Mouse (Mus musculus) embryo, embryonic 10 days (tissue): Measurements from ENCODE around the gene Cotl1.
"Not testable (repeated sequence)": the region's sequence is repeated elsewhere in the genome, so short reads cannot be mapped to it uniquely, and the experiment has no call there.

ENCODE experiments used
- DNase-seq: peaks from one replicate; pipeline ENCODE4 v3.0.0-alpha.2; 2015; ENCODE audit warnings: low spot score

Gene Cotl1

DNA sequence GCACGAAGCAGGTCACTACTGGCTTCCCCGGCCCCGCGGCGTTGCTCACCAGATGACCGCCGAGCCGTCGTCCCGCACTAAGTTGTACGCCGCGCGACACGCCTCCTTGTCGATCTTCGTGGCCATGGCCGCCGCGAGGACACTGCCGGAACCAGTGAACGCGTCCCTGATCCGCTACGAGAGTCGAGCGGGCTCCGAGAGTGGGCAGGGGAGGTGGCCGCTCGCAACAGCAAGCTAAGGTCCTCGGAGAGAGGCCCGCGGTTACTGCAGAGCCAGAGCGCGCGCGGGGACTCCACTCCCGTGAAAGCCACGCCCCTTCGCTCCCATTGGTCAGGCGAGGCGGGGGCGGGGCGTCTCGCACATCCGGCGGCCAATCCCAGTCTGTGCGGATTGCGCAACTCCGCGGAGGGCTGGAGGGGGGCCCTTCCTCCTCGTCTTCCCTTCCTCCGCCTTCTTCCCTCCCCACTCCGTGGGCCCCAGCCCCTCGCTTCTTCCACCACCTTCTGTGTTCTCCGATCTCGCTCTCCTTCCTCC lies at the start of gene Cotl1:
TSS of gene Cotl1 (minus strand) at position 270 of the 534 bp plus-strand sequence.
- DNase-seq, result peak; percentile 97

DNA sequence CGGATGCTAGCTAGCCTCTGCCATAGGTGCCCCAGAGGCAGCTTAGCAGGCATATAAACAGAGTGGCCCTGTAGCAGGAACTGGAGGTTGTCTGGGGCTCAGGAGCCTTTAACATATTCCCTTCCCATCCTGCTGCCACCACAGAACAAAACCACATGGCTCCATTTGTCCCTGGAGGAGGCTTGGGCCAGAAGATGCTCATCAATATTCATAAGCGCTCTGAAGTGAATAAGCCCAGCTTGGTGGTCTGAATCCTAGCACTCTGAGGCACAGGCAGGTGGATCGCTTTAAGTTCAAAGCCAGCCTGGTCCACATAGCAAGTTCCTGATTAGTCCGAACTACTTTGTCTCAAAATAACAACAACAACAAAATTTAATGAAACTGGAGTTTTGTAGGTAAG lies 47.7 kb upstream of the Cotl1 start:
- DNase-seq, result no peak

DNA sequence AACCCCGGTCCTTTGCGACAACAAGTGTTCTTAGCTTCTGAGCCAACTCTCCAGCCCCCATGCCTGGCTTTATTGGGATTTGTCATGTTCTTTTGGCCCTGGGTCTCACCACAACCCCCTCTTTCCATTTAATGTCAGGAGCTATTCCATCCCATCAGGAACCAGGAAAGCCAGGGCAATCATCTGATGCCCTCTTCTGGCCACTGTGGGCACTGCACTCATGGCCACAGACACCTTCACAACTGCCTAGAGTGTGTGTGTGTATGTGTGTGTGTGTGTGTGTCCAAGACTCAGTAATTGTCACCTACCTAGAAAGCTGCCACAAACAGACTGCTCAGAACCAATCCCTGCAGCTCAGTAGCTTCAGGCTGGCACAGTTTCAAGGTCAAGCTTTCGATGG lies 46.8 kb upstream of the Cotl1 start:
- DNase-seq, result peak; percentile 68

DNA sequence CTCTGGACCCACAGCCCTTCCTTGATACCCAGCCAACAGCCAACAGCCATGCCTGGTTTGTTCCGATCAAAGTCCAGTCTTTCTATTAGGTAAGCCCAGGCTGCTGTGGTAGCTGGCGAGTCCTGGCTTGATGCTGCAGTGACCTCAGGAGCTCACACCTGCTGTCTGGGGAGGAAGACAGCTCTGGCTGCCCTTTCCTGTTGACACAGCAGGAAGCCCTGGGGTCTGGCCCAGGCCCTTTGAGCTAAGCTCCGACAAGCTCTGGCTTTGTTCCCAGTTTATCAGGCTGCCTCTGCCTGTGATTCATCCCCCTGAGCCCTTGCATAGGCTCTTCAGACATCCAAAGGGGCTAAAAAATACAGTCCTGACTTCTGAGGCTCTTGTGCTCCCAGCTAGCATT lies 45.3 kb upstream of the Cotl1 start:
- DNase-seq, result peak; percentile 43

GRCm38 (mm10) chr8:119883281-119883680 lies 42.9 kb upstream of the Cotl1 start:
- DNase-seq, result no peak

GRCm38 (mm10) chr8:119881917-119882316 lies 41.6 kb upstream of the Cotl1 start:
- no peak for DNase-seq

GRCm38 (mm10) chr8:119881301-119881700 lies 41.0 kb upstream of the Cotl1 start:
- DNase-seq, result no peak

GRCm38 (mm10) chr8:119873181-119873580 lies 32.8 kb upstream of the Cotl1 start:
- no peak for DNase-seq

DNA sequence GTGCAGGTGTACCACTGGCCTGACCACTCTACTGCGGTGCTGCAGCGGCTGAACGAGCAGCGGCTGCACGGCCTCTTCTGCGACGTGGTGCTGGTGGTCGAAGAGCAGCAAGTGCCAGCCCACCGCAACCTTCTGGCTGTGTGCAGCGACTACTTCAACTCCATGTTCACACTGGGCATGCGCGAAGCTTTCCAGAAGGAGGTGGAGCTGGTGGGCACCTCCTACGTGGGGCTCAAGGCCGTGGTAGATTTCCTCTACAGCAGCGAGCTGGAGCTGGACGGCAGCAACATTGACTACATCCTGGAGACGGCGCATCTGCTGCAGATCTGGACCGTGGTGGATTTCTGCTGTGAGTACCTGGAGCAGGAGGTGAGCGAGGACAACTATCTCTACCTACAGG lies 29.3 kb upstream of the Cotl1 start:
- peak; percentile 38 for DNase-seq

- no peak for DNase-seq
Observed at GRCm38 (mm10) chr8:119862749-119863148, 22.4 kb upstream of the Cotl1 start.

DNA sequence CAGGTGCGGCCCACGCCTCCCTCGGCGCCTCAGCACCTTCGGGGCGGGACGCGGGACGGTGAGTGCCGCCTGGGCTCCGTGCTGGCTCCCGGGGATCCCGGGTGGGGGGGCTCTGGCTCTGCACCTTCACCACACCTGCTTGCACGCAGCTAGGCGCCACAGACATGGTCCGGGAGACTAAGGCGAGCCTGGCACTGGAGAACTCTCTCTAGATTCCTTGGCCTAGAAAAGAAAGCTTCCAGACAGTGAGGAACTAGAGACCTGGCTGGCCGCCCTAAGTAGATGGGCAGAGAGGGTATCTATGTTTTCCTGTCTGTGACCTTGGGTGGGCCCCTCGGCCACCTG lies 22.0 kb upstream of the Cotl1 start:
- no peak for DNase-seq

- DNase-seq, result peak; percentile 97
Observed at GRCm38 (mm10) chr8:119861706-119862389, 21.5 kb upstream of the Cotl1 start, which contains the start of gene Klhl36. Gene Klhl36 (plus strand): TSS chr8:119862266.

DNA sequence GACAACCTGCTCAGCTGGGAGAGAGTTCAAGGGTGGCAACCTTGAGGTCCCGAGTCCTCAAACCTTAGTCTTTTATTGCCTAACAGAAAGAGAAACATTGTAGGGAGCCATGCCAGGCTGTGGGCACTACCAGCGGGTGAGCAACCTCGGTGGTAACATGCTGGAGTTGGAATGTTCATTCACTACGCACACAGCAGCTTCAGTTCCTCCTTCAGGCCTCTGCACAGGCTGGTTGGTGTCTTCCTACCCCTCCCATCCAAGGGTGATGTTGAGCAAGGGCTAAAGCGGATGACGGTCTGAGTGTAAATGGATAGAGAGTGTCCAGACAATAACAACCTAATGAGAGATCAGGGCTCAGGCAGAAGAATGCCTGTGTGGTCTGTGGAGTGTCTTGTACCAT lies 17.4 kb upstream of the Cotl1 start:
- DNase-seq, result no peak

DNA sequence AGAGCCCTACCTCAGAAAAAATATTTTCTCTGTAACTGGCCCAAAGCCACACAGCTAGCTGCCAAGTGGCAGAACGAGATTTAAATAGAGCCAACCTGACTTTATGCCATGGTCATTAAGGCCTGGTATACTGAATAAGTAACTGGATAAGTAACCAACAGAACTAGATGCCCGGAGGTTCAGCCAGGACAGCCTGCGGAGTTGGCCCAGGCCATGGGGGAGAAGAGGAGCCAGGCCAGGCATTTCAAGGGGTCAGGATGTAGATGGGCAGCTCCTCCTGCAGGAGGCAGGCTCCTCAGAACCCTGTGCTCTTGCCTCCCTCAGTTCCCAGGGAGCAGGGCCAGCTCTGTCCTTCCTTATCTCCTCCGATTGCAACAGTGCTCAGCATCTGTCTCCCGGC lies 15.3 kb upstream of the Cotl1 start:
- no peak for DNase-seq

- DNase-seq, result peak; percentile 50
Observed at GRCm38 (mm10) chr8:119854035-119854434, 13.7 kb upstream of the Cotl1 start.

GRCm38 (mm10) chr8:119853521-119853920 lies 13.2 kb upstream of the Cotl1 start:
- DNase-seq, result no peak

DNA sequence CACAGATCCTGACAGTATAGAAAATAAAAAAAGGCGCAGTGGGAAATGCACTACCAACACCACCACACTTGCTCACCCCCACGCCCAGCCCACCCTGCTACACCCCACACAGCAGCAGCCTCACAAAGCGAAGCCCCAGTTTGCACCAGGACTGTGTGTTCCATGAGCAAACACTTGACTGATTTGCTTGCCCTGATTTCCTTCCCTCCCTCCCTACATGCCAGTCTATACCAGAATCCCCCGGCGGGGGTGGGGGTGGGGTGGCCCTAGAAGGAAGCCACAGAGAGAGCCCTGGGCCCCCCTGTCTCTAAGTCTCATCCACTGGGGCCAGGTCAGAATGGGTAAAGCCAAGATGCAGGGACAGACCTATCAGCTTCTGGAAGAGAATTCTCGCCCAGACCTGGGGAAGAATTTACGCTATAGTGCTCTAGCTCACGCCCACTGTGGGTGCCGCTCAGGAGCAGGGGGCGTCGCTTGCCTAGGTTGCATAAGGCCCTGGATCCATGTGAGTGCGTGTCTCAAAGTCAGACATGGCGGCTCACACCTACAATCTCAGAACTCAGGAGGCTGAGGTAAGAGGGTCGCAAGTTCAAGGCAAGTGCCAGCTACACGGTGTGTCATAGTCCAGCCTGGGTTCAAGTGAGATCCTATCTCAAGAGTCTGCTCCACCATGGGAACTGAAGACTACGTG lies 7.0 kb upstream of the Cotl1 start:
- no peak for DNase-seq

- DNase-seq, result not testable (repeated sequence)
Observed at GRCm38 (mm10) chr8:119845741-119846140, 5.4 kb upstream of the Cotl1 start.

DNA sequence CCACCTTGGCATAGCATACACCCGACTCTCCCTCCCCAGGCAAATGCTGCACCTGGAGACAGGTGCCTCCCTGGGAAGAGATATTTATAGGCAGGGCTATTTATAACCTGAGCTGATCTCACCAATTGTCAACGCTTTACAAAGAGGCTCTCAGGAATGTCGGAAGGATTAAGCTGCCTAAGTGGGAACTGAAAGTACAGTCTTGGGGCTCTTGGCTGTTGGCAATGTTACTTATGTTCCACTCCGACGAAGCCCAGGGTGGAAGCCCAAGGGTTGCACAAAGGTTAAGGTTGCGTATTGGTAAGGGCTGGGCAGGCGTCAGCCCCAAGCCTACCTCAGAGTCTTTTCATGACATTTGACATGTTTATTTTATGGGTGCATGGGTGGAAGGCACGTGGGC lies 4.2 kb upstream of the Cotl1 start:
- DNase-seq, result no peak

GRCm38 (mm10) chr8:119843444-119843843 lies 3.1 kb upstream of the Cotl1 start:
- DNase-seq, result peak; percentile 85

DNA sequence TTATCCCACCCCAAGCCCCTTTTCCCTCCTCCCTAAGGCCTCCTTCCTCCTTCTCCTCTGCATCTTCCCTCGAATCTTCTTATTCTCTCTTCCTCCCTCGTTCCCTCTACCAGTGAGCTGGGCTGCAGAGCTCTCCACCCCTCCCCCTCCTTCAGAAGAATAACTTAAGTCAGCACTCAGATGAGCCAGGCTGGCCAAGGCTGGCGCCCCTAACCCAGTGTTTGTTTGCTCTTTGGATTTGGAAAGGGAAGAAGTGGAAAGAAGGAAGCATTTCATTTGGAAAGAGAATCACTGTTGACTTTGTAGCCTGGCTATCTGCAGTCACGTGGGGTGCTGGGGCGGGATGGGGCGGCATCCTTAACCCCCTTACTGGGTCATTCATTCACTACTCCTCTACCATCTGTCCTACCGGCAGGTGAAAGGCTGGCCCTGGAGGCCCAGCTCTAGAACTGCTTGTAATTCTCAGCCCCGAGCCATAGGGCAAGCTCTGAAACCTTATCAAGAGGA lies 614 bp upstream of the Cotl1 start:
- no peak for DNase-seq

DNA sequence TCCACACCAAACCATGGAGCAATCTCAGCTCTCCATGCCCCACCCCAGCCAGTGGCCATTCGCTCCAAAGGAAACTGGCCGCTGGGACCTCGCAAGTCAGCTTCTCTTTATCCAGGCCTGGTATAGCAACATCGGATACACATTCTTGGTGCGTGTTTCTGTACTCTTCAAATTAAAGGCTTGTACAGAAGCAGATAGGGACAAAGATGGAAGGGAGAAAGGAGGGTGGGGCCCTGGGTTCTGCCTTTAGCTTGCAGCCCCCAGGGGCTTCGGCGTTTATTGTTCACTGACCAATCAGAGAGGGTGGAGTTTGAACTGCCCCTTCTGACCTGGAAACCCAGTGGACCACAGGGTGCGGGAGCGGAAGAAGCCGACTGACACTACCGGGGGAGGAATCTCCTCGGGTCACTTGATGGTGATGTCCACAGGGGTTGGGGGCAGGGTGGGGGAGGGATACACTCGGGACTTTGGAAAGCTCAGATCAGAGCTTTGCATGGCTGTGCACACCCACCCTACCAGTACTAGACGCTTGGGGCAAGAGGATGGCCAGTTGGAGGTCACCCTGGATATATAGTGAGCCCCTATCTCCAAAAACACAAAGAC lies 824 bp downstream of the Cotl1 start:
- DNase-seq, result peak; percentile 31

DNA sequence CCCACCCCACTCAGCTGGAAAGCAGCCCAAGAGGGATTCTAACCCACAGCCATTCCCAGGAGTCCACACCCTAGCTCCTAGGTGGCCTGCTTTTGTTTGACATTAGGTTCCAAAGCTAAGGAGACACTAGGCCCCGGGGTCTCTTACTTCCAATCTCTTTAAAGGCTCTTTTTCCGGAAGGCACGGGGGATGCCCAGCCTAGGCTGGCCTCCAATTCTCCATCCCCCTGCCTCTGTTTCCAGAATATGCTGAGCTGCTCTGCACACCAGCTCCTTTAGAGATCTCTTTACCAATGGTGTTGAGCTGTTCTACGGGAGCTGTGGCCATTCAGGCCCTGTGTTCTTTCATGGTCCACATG lies 1.4 kb downstream of the Cotl1 start:
- DNase-seq, result no peak
